ENCODE assay signal across 8 mouse cellular contexts in genomic region chr11:96977606-96978400, GRCm38 (mm10). TPM values are rescaled to one million over a fixed set of nuclear protein-coding genes. Genes with fewer than 3 reads are reported as not detected.
A peak's percentile ranks its signal among the peaks of the same experiment; 100 is the strongest.
DNase-seq lines count a peak whose midpoint lies in the region; ATAC-seq lines count a peak whose summit lies in the region.

No protein-coding gene starts in this region.

- H3K4me3 ChIP-seq in hindbrain, embryonic 14.5 days (replicated peaks; ENCODE audit: low read length), result peak overlapping the region; percentile 54

- no peaks in the 10 kb centered on the region for H3K9me3 ChIP-seq in hindbrain, embryonic 14.5 days (ENCODE audit: control insufficient read depth, low read length)

- peak; percentile 98 for ATAC-seq in hindbrain, embryonic 14.5 days (ENCODE audit: low FRiP score)

- H3K4me1 ChIP-seq in hindbrain, embryonic 14.5 days (replicated peaks; ENCODE audit: control insufficient read depth, insufficient read depth, low read length), result peaks cover 23% of the 10 kb centered on the region

- peak overlapping the region; percentile 98 for H3K27ac ChIP-seq in hindbrain, embryonic 14.5 days

- H3K27me3 ChIP-seq in hindbrain, embryonic 14.5 days (ENCODE audit: control insufficient read depth, insufficient read depth, low read length), result no peaks in the 10 kb centered on the region

- peak overlapping the region; percentile 82 for H3K9ac ChIP-seq in hindbrain, embryonic 14.5 days

- no peaks in the 10 kb centered on the region for H3K36me3 ChIP-seq in hindbrain, embryonic 14.5 days (replicated peaks; ENCODE audit: control insufficient read depth, insufficient read depth)

- H3K4me2 ChIP-seq in hindbrain, embryonic 14.5 days (replicated peaks), result peak overlapping the region; percentile 80

- peak; percentile 99 for DNase-seq in T-cell, adult 2 months (ENCODE audit: low spot score)
- peak; percentile 97 to 99 for DNase-seq in cerebellum, postnatal 25 days
- peak; percentile 99 for DNase-seq in frontal cortex, postnatal 25 days (ENCODE audit: low spot score in 2 of 2)
- peak; percentile 98 for DNase-seq in hindbrain, embryonic 14.5 days (ENCODE audit: low spot score)
- peak; percentile 99 to 100 for DNase-seq in layer of hippocampus, postnatal 36 days
- DNase-seq in lung, postnatal 36 days, result peak; percentile 99
- peak; percentile 100 for DNase-seq in retina, postnatal 1 day
- peak; percentile 95 for DNase-seq in urinary bladder, postnatal 10 days (ENCODE audit: low spot score)

- WGBS in hindbrain, embryonic 14.5 days, result under 1% methylated on average over 45 of the region's 45 CpGs

RNA-seq across cellular contexts. Expression of gene Sp2, which starts 5.0 kb away (rescaled TPM):
- 14.4 and 14.9 TPM in 2 replicates for polyA plus RNA-seq in hindbrain, embryonic 14.5 days (2014; fragmentation: Nextera tagmentation; extraction: Ambion mirVana)
- total RNA-seq in layer of hippocampus, postnatal 36 days (2021), result 10 to 100 TPM; 12.3 to 12.6 TPM

RNA-seq across cellular contexts. Expression of gene Pnpo, which starts 34.0 kb away (rescaled TPM):
- polyA plus RNA-seq in hindbrain, embryonic 14.5 days (2014; fragmentation: Nextera tagmentation; extraction: Ambion mirVana), result 27.5 and 28.9 TPM in 2 replicates
- 10 to 100 TPM; 29.8 to 34.5 TPM for total RNA-seq in layer of hippocampus, postnatal 36 days (2021)

RNA-seq across cellular contexts. Expression of gene Sp6, which starts 35.4 kb away (rescaled TPM):
- 0.09 and 0.16 TPM in 2 replicates for polyA plus RNA-seq in hindbrain, embryonic 14.5 days (2014; fragmentation: Nextera tagmentation; extraction: Ambion mirVana)
- total RNA-seq in layer of hippocampus, postnatal 36 days (2021), result 1 to 10 TPM in 1 of 2 experiments, under 1 TPM in 1; 0.78 to 1.2 TPM

RNA-seq across cellular contexts. Expression of gene Prr15l, which starts 49.9 kb away (rescaled TPM):
- 0.16 TPM in 2 replicates for polyA plus RNA-seq in hindbrain, embryonic 14.5 days (2014; fragmentation: Nextera tagmentation; extraction: Ambion mirVana)
- total RNA-seq in layer of hippocampus, postnatal 36 days (2021), result not detected

RNA-seq across cellular contexts. Expression of gene Scrn2, which starts 51.9 kb away (rescaled TPM):
- polyA plus RNA-seq in hindbrain, embryonic 14.5 days (2014; fragmentation: Nextera tagmentation; extraction: Ambion mirVana), result 11.5 and 12.7 TPM in 2 replicates
- 1 to 10 TPM; 4.5 to 4.9 TPM for total RNA-seq in layer of hippocampus, postnatal 36 days (2021)

Comparison
In these comparisons a context has a peak if more than half of its experiments do, and no peak if none do; other contexts are left out.
1. Peak in every context shown above with its lines: DNase-seq, ATAC-seq, H3K4me3 ChIP-seq and H3K27ac ChIP-seq.